Mouse (Mus musculus) hematopoietic stem cell, adult 5-6 weeks (primary cell): ENCODE measurements around the gene Osbpl10. TPM values are rescaled to one million over a fixed set of nuclear protein-coding genes. Genes with fewer than 3 reads are reported as not detected.
"Not testable (repeated sequence)": the region's sequence is repeated elsewhere in the genome, so short reads cannot be mapped to it uniquely, and the experiment has no call there.

Experiments used
- ATAC-seq, 2 experiments: fragments of 125-278 bp in 1 of 2; replicated peaks in 1 of 2; 2 replicates each; pipeline ENCODE4 v1.8.0; 2016 to 2017; ENCODE audit warnings: inconsistent platforms in 2 of 2, mild to moderate bottlenecking in 2 of 2, moderate number of reproducible peaks in 2 of 2, low read depth in 1 of 2, moderate TSS enrichment in 1 of 2; ENCODE audit not compliant: low FRiP score in 2 of 2, poor library complexity in 2 of 2, severe bottlenecking in 2 of 2, insufficient read depth in 1 of 2, low TSS enrichment in 1 of 2
- total RNA-seq: library from RNA; stranded (forward); fragments of 172-1452, 232-1000 nt; gene quantifications from 2 replicates; pipeline ENCODE4 v1.2.3, GENCODE M21; 2017

The Osbpl10 gene
- total RNA-seq, 1 experiment from 2014 or later = 0.69 TPM

- ATAC-seq = not testable (repeated sequence)
Observed at GRCm38 (mm10) chr9:114966286-114966685, 12.1 kb upstream of the Osbpl10 start.

GRCm38 (mm10) chr9:114977461-114978280 lies 698 bp upstream of the Osbpl10 start:
- peak; percentile 13 to 43; a peak in 1 of 4 replicates for ATAC-seq

GRCm38 (mm10) chr9:114979969-114980368 lies 1.6 kb downstream of the Osbpl10 start:
- no peak for ATAC-seq

- no peak for ATAC-seq
Observed at GRCm38 (mm10) chr9:114982689-114983360, 4.5 kb downstream of the Osbpl10 start, which contains the start of gene Rps27rt. Gene Rps27rt (minus strand): TSS chr9:114982739.

GRCm38 (mm10) chr9:114985741-114986140 lies 7.4 kb downstream of the Osbpl10 start:
- no peak for ATAC-seq

- no peak for ATAC-seq
Observed at GRCm38 (mm10) chr9:114986361-114986760, 8.0 kb downstream of the Osbpl10 start.

GRCm38 (mm10) chr9:114988029-114988428 lies 9.7 kb downstream of the Osbpl10 start:
- ATAC-seq = no peak

- no peak for ATAC-seq
Observed at GRCm38 (mm10) chr9:114988610-114989327, 10.4 kb downstream of the Osbpl10 start.

GRCm38 (mm10) chr9:114990421-114990820 lies 12.1 kb downstream of the Osbpl10 start:
- no peak for ATAC-seq

- no peak for ATAC-seq
Observed at GRCm38 (mm10) chr9:114992528-114992927, 14.2 kb downstream of the Osbpl10 start.

GRCm38 (mm10) chr9:114995250-114995649 lies 16.9 kb downstream of the Osbpl10 start:
- no peak for ATAC-seq

- no peak for ATAC-seq
Observed at GRCm38 (mm10) chr9:114995716-114996115, 17.3 kb downstream of the Osbpl10 start.

- no peak for ATAC-seq
Observed at GRCm38 (mm10) chr9:114996489-114996888, 18.1 kb downstream of the Osbpl10 start.

- ATAC-seq = no peak
Observed at GRCm38 (mm10) chr9:114999010-114999770, 20.8 kb downstream of the Osbpl10 start.

GRCm38 (mm10) chr9:114999771-115000146 lies 21.4 kb downstream of the Osbpl10 start:
- no peak for ATAC-seq

- no peak for ATAC-seq
Observed at GRCm38 (mm10) chr9:115005446-115005845, 27.1 kb downstream of the Osbpl10 start.

GRCm38 (mm10) chr9:115007776-115008175 lies 29.4 kb downstream of the Osbpl10 start:
- no peak for ATAC-seq
